Mouse (Mus musculus) lung, adult 2 months (tissue): ENCODE results near the gene Crybb2.

Experiments used
- CTCF ChIP-seq: fragments of 200-500 bp; IDR thresholded peaks from 2 replicates; pipeline ENCODE4 v1.5.1; 2011; ENCODE audit warnings: mild to moderate bottlenecking, low read length, control low read depth; ENCODE audit not compliant: insufficient read depth
- POLR2A ChIP-seq: fragments of 200-500 bp; IDR thresholded peaks from 2 replicates; pipeline ENCODE4 v1.6.1; 2011; ENCODE audit warnings: low read depth, mild to moderate bottlenecking, control low read depth, low read length, borderline replicate concordance; ENCODE audit errors: extremely low read depth

GRCm38 (mm10) chr5:113014808-113015235 is 55.1 kb downstream of the Crybb2 start:
- TF ChIP-seq CTCF, result no peak
- TF ChIP-seq POLR2A, result no peak
